Mouse (Mus musculus): ENCODE measurements around the gene Adamts3.

The Adamts3 gene

DNA sequence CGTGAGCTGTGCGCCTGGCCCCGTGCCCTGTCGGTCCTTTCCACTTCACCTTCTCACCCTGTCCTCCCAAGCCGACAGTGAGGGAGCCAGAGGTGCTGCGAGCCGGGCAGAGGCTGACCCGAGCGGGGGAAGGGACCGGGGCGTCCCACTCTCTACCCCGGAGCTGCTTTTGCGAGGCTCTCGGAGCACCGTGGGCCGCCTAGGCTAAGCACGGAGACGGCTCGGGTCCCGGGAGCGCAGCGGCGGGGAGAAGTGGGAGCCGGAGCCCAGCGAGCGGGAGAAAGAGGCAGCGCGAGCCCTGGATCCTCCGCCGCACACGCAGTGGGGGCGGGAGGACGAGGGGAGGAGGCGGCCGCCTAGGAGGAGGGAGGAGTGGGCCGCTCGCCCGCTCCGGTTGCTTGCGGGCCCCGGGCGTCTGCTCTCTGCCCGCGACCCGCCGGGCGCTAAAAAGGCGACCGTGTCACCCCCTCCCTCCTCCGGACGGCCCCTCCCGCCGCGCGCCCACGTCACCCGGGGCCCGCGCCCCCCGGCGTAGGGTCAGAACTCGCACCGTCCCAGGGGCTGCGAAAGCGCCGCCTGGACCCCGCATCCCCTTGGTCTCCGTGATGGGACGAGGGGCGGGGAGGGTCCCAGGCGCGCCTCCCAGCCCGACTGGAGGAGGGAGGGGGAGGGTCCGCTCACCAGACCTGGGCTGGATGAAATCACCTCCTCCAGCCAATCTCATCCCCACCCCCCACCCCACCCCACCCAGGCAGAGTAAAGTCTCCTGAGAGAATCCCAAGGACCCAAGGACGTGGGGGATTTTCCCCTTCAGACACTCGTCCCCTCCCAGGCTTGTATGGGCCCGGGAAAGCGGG is at the start of gene Adamts3:
TSS of gene Adamts3 (minus strand) at position 284 of the 857 bp plus-strand sequence.
- peak; percentile 81 for ATAC-seq (ENCODE audit: low TSS enrichment)

DNA sequence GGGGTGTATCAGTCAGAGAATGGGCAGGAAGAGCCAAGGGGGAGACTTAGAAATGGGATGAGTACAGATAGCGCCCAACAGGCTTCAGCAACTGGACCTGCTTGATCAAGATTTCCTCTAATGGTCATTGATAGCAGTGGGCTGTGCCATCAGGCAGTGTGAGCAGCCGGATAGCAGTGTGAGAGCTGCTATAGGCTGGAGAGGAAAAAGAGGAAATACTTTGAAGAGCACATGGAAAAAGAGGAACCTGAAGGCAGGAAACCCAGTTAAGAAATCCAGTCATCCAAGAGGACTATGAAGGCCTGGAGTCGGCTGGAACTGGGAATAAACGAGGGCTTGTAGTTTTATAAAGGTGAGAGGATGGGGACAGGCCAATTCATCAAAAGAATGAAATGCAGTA is 48.4 kb upstream of the Adamts3 start:
- no peak for ATAC-seq (ENCODE audit: low TSS enrichment)

DNA sequence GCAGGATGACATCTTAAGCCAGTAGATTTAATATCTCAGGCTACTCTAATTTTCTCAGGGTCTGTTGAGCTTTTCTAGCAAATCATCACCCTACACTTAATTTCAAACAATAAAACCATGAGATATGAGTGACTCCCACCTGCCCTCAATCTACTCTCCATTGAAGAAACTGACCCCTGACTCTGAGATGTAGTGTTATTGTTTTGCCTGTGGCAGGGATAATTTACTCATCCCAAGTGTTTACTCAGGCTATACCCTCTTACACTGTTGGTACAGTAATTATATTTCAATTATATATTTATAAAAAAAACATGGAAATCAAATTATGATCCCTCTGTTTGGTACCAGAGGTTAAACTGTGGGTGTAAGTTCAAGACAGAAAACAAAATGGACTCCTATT is 29.2 kb upstream of the Adamts3 start:
- ATAC-seq (ENCODE audit: low TSS enrichment) = no peak

DNA sequence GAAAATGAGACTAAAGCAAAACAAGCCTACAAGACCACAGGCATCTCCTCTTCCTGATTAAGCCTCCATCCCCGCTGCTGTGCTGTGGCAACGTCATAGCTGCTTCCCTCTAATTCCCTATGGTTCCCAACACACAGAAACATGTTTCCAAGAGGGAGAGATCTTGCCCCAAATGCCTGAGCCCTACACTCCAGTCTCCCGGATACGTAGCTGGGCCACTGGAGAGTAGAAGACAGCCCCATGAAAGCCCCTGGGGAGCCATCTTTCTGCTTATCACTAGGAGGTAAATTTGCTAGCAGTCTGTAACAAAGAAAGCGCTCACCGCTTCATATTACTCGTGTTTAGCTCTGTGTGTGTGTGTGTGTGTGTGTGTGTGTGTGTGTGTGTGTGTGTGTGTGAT is 28.8 kb upstream of the Adamts3 start:
- no peak for ATAC-seq (ENCODE audit: low TSS enrichment)

DNA sequence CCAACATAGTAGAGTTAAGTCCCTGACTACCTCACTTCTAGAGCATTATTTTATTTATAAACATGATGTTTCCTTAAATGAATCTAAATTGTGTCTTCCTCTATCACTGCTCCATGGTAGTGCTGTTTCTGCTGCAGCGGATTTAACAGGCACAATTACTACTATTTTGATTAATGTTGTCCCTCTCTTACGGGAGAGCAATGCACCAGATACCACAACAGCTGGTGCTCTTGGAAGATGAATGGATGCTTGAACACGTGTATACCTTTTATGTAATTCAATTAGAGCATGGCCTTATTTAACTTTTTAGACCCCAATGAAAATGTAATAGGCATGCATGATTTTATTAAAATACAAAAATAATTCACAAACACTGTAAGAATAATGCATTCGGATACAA is 28.4 kb upstream of the Adamts3 start:
- ATAC-seq (ENCODE audit: low TSS enrichment) = no peak

DNA sequence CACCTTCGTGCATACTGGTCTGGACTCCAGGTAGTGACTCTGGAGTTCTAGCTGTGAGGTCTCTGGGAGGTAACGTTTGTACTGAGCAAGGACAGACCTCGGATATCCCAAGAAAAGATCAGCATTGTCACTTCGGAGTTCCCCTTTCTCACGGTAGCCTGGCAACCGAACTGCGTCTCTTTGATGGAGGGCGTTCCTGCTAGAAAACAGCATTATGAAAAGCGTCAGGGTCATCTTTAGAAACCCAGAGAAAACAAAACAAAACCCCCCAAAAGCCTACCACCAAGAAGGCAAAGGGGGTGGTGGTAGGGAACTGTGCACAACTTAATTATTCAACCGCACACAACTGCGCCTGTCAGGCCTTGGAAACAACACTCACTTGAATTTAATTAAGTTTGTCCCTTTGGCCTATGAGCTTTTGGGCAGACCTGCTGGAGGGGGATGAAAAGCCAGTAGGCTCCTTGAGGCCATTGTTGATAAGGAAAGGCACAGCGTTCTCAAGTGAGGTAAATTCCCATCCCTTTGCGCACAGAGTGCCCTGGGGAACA is 23.8 kb upstream of the Adamts3 start:
- no peak for ATAC-seq (ENCODE audit: low TSS enrichment)

DNA sequence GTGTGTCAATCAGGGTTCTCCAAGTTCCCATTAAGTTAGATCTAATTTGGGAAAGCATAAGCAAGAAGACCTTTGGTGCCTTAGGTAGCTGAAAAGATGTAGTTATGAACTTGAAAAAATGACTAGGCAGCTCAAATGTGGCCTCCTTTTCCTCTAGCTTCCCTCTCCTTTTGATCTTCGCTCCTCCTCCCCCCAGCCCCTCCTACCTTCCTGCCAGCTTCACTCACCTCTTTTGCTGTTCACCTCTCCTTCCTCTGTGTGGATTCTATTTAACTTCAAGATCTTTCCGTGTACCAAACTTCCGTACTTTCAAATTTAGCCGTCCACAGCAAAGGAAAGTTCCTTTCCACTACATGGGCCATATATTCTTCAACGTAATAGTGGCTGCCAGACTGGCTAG is 17.9 kb upstream of the Adamts3 start:
- ATAC-seq (ENCODE audit: low TSS enrichment) = no peak

DNA sequence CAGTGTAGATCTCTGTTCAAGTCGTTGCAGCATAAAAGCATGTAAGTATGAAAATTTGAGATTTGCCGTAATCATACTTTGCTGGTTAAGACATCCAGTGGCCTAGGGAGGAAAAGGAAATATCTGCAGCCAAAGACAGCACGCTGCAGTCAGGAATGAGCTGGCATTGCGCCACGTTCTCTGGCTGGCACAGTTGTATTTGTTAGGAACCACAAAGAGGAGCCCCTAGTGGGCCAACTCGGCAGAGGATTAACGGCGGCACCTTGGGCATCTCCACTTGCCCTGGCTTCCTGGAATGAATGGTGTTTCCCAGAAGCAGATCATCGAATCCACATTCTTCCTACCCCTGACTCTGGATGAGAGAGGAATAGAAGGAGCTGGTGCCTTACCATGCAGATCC is 14.4 kb upstream of the Adamts3 start:
- ATAC-seq (ENCODE audit: low TSS enrichment) = peak; percentile 50; the same call in 1 of the 2 replicates

DNA sequence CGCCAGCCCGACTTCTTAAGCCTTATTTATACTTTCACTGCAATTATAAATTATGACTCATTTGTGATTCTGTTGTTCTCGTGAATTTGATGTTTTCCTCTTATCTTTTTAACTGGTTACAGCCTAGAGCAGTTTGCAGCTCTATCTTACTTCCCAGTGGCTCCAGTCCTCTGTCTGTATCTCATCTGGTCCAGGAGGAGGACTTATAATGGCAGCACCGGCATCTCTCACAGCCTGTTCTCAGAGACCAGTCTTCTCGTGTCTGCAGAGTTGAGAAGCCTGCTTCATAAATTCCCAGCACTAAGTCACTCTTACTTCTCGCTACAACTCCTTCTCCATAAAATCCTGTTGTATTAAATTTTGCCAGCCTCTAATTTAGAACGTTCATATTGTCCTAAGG is 12.4 kb upstream of the Adamts3 start:
- ATAC-seq (ENCODE audit: low TSS enrichment) = no peak

DNA sequence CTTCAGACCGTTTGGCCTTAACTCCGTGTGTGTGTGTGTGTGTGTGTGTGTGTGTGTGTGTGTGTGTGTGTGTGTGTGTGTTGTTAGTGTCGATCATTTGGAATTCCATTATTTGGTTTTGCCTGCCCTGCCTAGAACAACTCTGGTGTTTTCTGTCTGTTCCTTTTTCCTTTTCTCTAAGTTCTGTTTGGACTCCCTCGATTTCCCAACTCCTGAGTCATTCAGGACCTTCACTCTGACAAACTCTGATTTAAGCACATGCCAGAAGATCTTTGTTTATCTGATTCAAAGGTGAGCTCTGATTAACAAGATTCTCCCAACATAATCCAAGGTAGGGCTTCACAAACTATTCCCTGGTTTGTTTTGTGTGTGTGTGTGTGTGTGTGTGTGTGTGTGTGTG is 1.9 kb upstream of the Adamts3 start:
- no peak for ATAC-seq (ENCODE audit: low TSS enrichment)

DNA sequence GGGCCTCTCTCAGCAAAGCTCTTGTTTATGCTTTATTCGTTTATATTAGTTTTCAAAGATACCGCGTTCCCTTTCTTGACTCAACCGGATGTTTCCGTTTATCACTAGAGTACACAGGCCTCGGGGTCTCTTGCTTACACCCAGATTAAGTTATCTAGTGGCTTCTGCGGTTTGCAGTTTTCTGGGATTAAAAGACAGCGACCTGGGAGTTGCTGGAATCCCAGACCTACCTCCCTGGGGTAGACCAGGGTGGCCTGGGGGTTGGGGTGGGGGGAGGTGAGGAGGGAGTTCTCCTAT is 722 bp upstream of the Adamts3 start:
- no peak for ATAC-seq (ENCODE audit: low TSS enrichment)

DNA sequence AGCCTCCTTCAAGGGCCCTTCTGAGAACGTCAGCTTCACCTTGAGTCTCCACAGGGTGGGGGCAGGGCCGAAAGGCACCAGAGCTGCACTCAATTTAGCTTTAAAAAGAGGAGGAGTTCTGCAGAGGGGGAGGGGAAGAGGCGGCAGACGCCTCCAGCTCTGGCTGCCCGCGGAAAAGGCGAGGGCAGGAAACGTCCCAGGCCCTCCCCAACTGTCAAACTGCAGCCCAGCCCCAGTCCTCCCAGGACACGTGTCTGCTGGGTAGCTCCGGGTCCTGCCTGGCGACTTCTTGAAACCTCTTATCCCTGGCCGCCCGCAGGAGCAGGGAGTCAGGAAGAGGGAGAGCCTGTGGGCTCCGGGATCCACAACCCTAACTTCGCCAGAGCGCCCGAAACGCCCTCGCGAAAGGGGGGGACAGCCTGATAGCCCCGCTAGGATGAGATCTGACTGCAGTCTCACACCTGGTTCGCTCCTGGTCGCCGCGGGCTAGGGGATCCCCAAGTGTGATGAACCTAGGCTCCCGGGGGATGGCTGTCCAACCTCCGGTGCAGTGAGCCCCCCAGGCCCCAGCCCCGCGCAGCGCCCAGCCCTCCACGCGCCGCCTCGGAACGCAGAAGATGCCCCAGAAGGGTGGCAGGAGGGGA is 921 bp downstream of the Adamts3 start:
- ATAC-seq (ENCODE audit: low TSS enrichment) = peak; percentile 50

DNA sequence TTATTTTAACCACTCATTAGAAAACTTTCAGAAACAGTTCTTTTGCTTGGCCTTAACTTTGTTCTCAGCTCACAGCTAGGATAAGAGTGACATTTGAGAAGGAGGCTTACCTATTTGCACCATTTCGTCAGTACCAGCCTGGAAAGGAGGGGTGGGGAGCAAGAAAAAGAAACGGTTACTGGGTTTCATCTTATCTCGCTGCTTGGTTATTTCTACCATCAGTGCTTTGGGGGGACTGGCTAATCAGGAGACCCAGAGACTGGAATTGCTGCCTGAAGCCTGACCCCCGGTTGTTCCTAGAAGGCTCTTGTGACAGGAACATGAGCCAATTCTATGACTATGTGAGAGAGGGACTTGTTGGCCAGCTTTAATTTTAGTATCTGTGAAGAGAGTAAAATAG is 1.7 kb downstream of the Adamts3 start:
- ATAC-seq (ENCODE audit: low TSS enrichment) = no peak

DNA sequence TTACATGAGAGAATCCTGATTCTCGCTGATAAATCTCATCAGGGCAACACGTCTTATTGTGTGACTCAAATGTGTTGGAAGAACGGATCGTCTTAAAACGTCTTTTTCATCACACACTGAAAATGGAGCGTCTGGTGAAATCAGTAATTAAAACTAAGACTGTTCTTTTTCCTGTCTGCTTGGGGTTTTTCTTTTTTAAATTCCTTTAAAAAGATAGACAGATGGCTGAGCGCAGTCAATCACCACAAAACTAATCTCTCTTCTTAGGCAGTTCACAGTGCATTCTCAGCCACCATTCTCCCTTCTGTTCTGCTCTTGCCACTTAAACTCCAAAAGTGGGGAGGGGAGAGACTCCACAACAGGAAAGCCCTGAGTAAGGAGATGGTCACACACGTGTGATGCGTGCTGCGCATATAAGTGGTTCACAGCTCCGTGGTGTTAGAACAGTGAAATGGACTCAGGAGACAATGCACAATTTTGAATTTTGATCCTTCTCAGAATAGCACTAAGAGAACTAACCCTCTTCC is 4.2 kb downstream of the Adamts3 start:
- no peak for ATAC-seq (ENCODE audit: low TSS enrichment)

DNA sequence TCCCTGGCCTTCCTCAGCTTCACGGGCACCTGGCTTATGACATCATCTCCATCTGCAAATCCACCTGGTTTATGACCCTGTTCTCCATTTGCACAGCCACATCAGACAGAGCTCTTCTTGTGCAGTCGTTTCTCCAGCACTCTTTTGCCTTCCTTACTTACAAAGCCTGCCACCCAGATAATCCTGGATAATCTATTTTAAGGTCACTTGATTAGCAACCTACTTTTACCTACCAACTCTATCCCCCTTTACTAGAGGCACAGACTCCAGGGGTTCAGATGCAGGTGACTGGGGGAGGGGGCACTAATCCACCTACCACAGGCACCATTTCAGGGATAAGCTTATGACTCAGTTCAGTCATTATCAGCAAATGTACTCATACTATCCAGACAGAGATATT is 10.5 kb downstream of the Adamts3 start:
- no peak for ATAC-seq (ENCODE audit: low TSS enrichment)

DNA sequence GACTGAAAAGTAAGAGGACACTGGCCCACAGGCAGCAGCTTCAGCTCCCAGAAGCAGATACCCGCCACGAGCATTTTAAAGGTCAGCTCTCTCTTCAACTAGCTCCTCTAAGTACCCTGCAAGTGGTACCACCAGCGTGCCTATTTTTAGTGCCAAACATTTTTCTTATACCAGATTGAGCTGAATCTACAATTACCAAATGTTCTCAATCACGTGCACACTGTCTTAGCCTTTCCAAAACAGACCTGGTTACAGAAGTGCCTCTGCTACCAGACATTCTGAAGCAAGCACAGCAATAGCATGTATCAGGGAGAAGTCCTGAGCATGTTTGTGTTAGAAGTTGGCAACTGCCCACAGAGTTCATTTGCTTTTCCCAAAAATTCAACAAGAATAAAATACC is 23.5 kb downstream of the Adamts3 start:
- peak; percentile 47; the same call in 1 of the 2 replicates for ATAC-seq (ENCODE audit: low TSS enrichment)

DNA sequence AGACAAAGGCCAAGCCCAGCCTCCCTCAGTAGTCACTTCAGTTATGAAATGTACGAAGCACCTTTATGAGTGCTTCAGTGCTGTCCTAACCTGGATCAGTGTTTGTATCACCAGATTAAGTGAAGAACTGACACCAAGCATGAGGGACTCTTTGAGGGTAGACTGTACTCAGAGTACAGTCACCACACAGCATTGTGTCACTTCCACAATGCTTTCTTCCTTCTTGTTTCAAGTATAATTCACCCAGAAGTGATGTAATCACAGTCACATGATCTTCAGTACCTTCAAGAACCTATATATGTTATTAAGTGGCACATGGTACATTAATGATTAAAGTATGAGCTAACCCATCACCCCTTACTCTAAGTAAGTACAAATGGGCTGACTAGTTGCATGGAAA is 24.3 kb downstream of the Adamts3 start:
- ATAC-seq (ENCODE audit: low TSS enrichment) = no peak

DNA sequence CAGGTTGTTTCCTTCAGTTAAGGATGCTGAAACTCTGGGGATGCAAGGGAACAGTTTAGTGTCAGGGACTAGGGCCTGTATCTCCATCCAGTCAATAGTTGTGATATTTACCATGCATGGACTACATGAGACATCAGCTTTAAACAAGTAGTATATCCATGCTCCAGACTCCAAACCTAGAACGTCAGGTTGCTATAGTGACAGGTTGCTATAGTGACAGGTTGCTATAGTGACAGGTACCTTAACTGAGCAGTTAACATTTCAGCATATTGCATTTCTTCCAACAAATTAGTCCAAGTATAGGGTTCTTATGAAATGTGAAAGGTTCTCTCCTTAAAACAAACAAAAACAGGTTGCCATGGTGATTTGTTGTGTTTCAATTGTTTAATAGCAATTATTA is 36.6 kb downstream of the Adamts3 start:
- ATAC-seq (ENCODE audit: low TSS enrichment) = peak; percentile 89

DNA sequence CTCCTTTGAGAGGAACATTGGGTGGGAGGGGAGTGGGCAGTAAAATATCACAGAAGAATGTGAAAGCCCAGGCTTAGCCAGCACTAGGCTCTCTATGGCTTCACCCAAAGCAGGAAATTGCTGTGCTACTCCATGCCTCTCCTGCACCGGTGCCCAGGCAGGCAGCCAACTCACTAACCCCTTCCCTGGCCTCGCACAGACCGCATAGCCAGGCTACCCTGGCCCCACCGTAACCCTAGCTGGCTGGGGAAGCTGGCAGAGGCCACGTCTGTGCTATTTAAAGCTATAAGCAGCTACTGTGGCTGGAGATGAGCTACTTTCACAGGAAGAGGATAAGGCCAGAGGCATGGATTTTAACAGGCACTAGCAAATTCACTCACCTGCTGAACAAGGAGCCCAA is 38.8 kb downstream of the Adamts3 start:
- ATAC-seq (ENCODE audit: low TSS enrichment) = peak; percentile 21; the same call in 1 of the 2 replicates

DNA sequence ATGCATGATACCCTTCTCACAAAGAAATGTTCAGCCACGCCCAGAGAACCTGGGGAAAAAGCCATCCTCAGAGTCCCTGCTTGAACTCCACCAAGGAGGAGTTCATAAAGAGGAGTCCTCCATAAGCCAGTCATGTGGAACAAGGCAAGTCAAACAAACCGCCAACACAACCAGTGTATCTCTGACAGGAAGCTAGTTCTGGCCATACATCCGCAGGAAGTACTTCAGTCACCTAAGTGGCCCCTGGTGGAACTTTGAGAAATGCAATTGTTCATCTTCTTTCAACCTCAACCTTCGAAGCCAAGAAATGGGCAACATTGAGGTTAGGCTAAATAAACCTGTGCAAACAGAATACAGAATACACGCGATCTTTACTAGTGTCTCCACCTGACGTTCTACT is 39.7 kb downstream of the Adamts3 start:
- no peak for ATAC-seq (ENCODE audit: low TSS enrichment)

DNA sequence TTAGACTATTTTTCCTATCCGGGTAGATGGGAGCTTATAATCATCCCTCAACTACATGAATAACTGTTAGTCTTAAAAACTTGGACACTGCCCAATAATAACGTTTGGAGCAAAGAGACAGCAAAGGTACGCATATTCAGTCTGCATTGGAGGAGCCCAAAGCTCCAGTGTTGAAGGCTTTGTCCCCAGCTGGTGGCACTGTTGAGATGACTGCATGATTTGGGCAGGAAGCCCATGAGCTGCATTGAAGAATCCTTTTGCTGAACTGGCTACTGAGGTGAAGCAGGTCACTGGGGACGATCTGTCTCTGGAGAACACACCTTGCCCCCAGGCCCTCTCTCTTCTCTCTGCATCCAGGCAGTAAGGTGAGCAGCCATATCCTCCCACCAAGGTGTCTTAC is 43.5 kb downstream of the Adamts3 start:
- ATAC-seq (ENCODE audit: low TSS enrichment) = peak; percentile 66; the same call in 1 of the 2 replicates

DNA sequence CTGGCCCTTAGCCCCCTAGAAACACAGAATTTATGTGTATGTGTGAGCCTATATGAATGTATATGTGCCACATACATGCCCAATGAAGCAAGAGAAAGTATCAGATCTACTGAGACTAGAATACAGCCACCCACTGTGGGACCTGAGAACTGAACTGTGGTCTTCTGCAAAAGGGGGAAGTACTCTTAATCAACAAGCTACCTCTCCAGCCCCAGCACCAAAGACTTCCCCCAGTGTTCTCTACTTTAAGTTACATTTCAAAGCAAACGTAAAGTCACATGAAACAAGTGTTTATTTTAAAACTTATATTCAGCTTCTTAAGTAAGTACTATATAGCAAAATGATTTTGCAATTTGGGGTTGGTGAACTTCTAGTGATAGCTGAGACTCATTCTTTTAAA is 62.0 kb downstream of the Adamts3 start:
- no peak for ATAC-seq (ENCODE audit: low TSS enrichment)

DNA sequence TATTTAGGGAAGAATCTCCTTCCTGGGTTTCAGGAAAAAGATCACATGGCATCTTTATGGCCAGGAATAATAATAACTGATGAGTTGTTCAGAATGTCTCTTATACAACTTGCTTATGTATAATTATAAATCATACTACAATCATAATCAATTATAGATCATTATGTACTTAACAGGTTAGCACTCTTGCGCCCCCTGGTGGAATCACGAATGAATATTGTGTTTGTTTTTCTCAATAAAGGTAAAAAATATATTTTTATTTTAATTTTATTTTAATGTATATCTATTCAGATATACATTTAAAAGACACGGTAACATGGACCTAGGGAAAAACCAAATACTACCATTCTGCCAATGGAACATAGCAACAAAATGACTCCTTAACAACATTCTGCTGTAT is 63.6 kb downstream of the Adamts3 start:
- ATAC-seq (ENCODE audit: low TSS enrichment) = no peak

Measured in frontal cortex, adult (tissue).